Mouse (Mus musculus) CH12.LX (cell line): ENCODE data around the gene Aqr. TPM values are rescaled to one million over a fixed set of nuclear protein-coding genes. Genes with fewer than 3 reads are reported as not detected.

ENCODE experiments used
- DNase-seq: peaks from one replicate; pipeline ENCODE4 v3.0.0-alpha.2; 2013; ENCODE audit errors: extremely low read depth
- H3K27ac ChIP-seq: 2 replicates; pipeline ENCODE4 v1.5.1; 2012; ENCODE audit warnings: low read depth, mild to moderate bottlenecking, control low read depth, moderate library complexity; ENCODE audit not compliant: insufficient read depth
- H3K27me3 ChIP-seq: replicated peaks from 2 replicates; pipeline ENCODE3; 2012; ENCODE audit warnings: inconsistent platforms
- H3K36me3 ChIP-seq, 2 experiments: replicated peaks in 1 of 2; 2 replicates each; pipeline versions ENCODE3 to v1.6.1; 2012; ENCODE audit warnings: inconsistent platforms in 1 of 2, low read length in 1 of 2, mild to moderate bottlenecking in 1 of 2, mixed read lengths in 1 of 2, moderate library complexity in 1 of 2; ENCODE audit not compliant: control insufficient read depth in 1 of 2, insufficient read depth in 1 of 2
- H3K4me1 ChIP-seq, 2 experiments: 2 replicates each; pipeline ENCODE4 v1.6.1; 2012; ENCODE audit warnings: inconsistent platforms in 1 of 2, moderate library complexity in 1 of 2; ENCODE audit not compliant: insufficient read depth in 2 of 2, control insufficient read depth in 1 of 2
- H3K4me2 ChIP-seq: 2 replicates; pipeline ENCODE4 v1.6.1; 2012; ENCODE audit warnings: low read depth, mild to moderate bottlenecking, control low read depth; ENCODE audit not compliant: poor library complexity, insufficient read depth, severe bottlenecking
- H3K4me3 ChIP-seq, 3 experiments: fragments of 150-350 bp in 1 of 3; sonication (generic) in 1 of 3; replicated peaks in 1 of 3; 2 replicates each; pipeline versions ENCODE3 to v1.5.1; 2011 to 2012; ENCODE audit warnings: low read depth in 2 of 3, low read length in 2 of 3, mild to moderate bottlenecking in 2 of 3, moderate library complexity in 2 of 3, control low read depth in 1 of 3, improper control_type of control experiment in 1 of 3, inconsistent platforms in 1 of 3, mixed read lengths in 1 of 3; ENCODE audit not compliant: poor library complexity in 1 of 3
- H3K79me2 ChIP-seq: replicated peaks from 2 replicates; pipeline ENCODE4 v1.6.1; 2012; ENCODE audit warnings: mild to moderate bottlenecking, moderate library complexity; ENCODE audit not compliant: control insufficient read depth, poor library complexity, insufficient read depth, severe bottlenecking; ENCODE audit errors: extremely low read depth
- H3K9ac ChIP-seq: 2 replicates; pipeline ENCODE4 v1.6.1; 2012; ENCODE audit warnings: low read depth, mild to moderate bottlenecking, control low read depth, moderate library complexity; ENCODE audit not compliant: insufficient read depth
- H3K9me3 ChIP-seq: replicated peaks from 2 replicates; pipeline ENCODE3; 2012; ENCODE audit warnings: low read length, inconsistent platforms, mixed read lengths
- CHD1 ChIP-seq: IDR thresholded peaks from 2 replicates; pipeline ENCODE4 v1.6.1; 2012; ENCODE audit warnings: low read depth, low read length, improper control_type of control experiment, inconsistent platforms
- CTCF ChIP-seq, 2 experiments: IDR thresholded peaks in 1 of 2; conservative IDR thresholded peaks in 1 of 2; 2 replicates each; pipeline ENCODE4 v1.5.1; 2011 to 2012; ENCODE audit warnings: low read depth in 2 of 2, low read length in 2 of 2, improper control_type of control experiment in 1 of 2, inconsistent platforms in 1 of 2, mild to moderate bottlenecking in 1 of 2, moderate library complexity in 1 of 2
- E2F4 ChIP-seq: IDR thresholded peaks from 2 replicates; pipeline ENCODE4 v1.6.1; 2011; ENCODE audit warnings: low read depth, low read length, improper control_type of control experiment; ENCODE audit not compliant: insufficient replicate concordance
- EP300 ChIP-seq: IDR thresholded peaks from 2 replicates; pipeline ENCODE4 v1.6.1; 2011; ENCODE audit warnings: low read length, improper control_type of control experiment
- GABPA ChIP-seq: IDR thresholded peaks from 2 replicates; pipeline ENCODE4 v1.6.1; 2012; ENCODE audit warnings: low read depth, low read length, improper control_type of control experiment, inconsistent platforms; ENCODE audit not compliant: insufficient replicate concordance
- HCFC1 ChIP-seq: IDR thresholded peaks from 2 replicates; pipeline ENCODE4 v1.6.1; 2012; ENCODE audit warnings: low read depth, mild to moderate bottlenecking, inconsistent platforms, low read length, improper control_type of control experiment
- IRF4 ChIP-seq: IDR thresholded peaks from 2 replicates; pipeline ENCODE4 v1.6.1; 2014; ENCODE audit warnings: low read depth, mild to moderate bottlenecking, inconsistent platforms, low read length, improper control_type of control experiment
- JUN ChIP-seq: IDR thresholded peaks from 2 replicates; pipeline ENCODE4 v1.6.1; 2011; ENCODE audit warnings: low read depth, mild to moderate bottlenecking, low read length, improper control_type of control experiment, moderate library complexity; ENCODE audit not compliant: insufficient read depth
- JUND ChIP-seq: conservative IDR thresholded peaks from 2 replicates; pipeline ENCODE4 v1.6.1; 2011; ENCODE audit warnings: low read depth, low read length, improper control_type of control experiment
- KAT2A ChIP-seq: IDR thresholded peaks from 2 replicates; pipeline ENCODE4 v1.6.1; 2012; ENCODE audit warnings: low read length, improper control_type of control experiment, inconsistent platforms; ENCODE audit not compliant: insufficient replicate concordance
- MAFK ChIP-seq: IDR thresholded peaks from 2 replicates; pipeline ENCODE4 v1.6.1; 2011; ENCODE audit warnings: low read length, improper control_type of control experiment; ENCODE audit not compliant: insufficient replicate concordance
- MAX ChIP-seq: IDR thresholded peaks from 2 replicates; pipeline ENCODE4 v1.6.1; 2011; ENCODE audit warnings: low read length, improper control_type of control experiment
- MAZ ChIP-seq: IDR thresholded peaks from 2 replicates; pipeline ENCODE4 v1.6.1; 2012; ENCODE audit warnings: low read depth, mild to moderate bottlenecking, inconsistent platforms, low read length, improper control_type of control experiment, moderate library complexity
- MYC ChIP-seq: IDR thresholded peaks from 2 replicates; pipeline ENCODE4 v1.6.1; 2011; ENCODE audit warnings: low read depth, mild to moderate bottlenecking, improper control_type of control experiment, low read length
- NRF1 ChIP-seq: IDR thresholded peaks from 2 replicates; pipeline ENCODE4 v1.6.1; 2014; ENCODE audit warnings: low read depth, mild to moderate bottlenecking, inconsistent platforms, low read length, improper control_type of control experiment, moderate library complexity
- PAX5 ChIP-seq: IDR thresholded peaks from 2 replicates; pipeline ENCODE4 v1.6.1; 2012; ENCODE audit warnings: low read length, inconsistent platforms, mixed read lengths
- POLR2A ChIP-seq: IDR thresholded peaks from 2 replicates; pipeline ENCODE4 v1.6.1; 2011; ENCODE audit warnings: low read depth, mild to moderate bottlenecking, improper control_type of control experiment, low read length
- POLR2AphosphoS2 ChIP-seq: IDR thresholded peaks from 2 replicates; pipeline ENCODE4 v1.6.1; 2011; ENCODE audit warnings: low read depth, low read length, improper control_type of control experiment
- SMC3 ChIP-seq: IDR thresholded peaks from 2 replicates; pipeline ENCODE4 v1.6.1; 2011; ENCODE audit warnings: low read depth, low read length, improper control_type of control experiment
- USF2 ChIP-seq: conservative IDR thresholded peaks from 2 replicates; pipeline ENCODE4 v1.6.1; 2011; ENCODE audit warnings: low read depth, low read length, improper control_type of control experiment
- ZKSCAN1 ChIP-seq: IDR thresholded peaks from 2 replicates; pipeline ENCODE4 v1.6.1; 2012; ENCODE audit warnings: low read depth, inconsistent platforms, low read length, improper control_type of control experiment, borderline replicate concordance
- ZMIZ1 ChIP-seq: IDR thresholded peaks from 2 replicates; pipeline ENCODE4 v1.6.1; 2012; ENCODE audit warnings: low read depth, mild to moderate bottlenecking, inconsistent platforms, low read length, improper control_type of control experiment
- dilution Hi-C: fragments of 300-500 bp; cut with MboI; formaldehyde crosslinking; loops from 2 replicates; pipeline ENCODE4 v1.14.3; 2020; ENCODE audit warnings: low sequenced_read_pairs; ENCODE audit not compliant: extremely low pct_unique_long_range_greater_than_20kb, extremely low pct_ligation_motif_present
- in situ Hi-C: fragments of 300-500 bp; cut with MboI; formaldehyde crosslinking; loops from 3 replicates; pipeline ENCODE4 v1.14.3; 2019; ENCODE audit warnings: low sequenced_read_pairs, low pct_ligation_motif_present, low pct_unique_long_range_greater_than_20kb, mixed read lengths
- polyA plus RNA-seq: library from polyadenylated mRNA; unstranded; fragments of >175 nt; gene quantifications from 2 replicates; pipeline ENCODE4 v1.2.1, GENCODE M21; 2012; ENCODE audit warnings: low read depth; ENCODE audit not compliant: insufficient read length
- total RNA-seq, 2 experiments: library from RNA; depleted of rRNA; stranded (reverse); fragments of 300-350 nt in 1 of 2; fragments of >200 nt in 1 of 2; gene quantifications; 2 replicates each; pipeline ENCODE4 v1.2.3; 2012 to 2014

Gene Aqr
- total and polyA plus RNA-seq, 3 experiments: 37.1 to 64.1 (median 44.0) TPM

- peaks cover 59 to 90% of the 10 kb centered on the region in 2 experiments for H3K36me3 ChIP-seq
- in situ Hi-C loops: no loop called here
- H3K79me2 ChIP-seq: no peaks in the 10 kb centered on the region
- no peak overlapping the region for H3K4me2 ChIP-seq
- dilution Hi-C loops: no loop called here
- no peak for DNase-seq
- TF ChIP-seq E2F4: no peak
- no peak for TF ChIP-seq SMC3
- TF ChIP-seq MAX: no peak
- TF ChIP-seq ZMIZ1: no peak
- TF ChIP-seq KAT2A: no peak
- TF ChIP-seq MAFK: no peak
- no peak for TF ChIP-seq JUND
- TF ChIP-seq IRF4: no peak
- no peak for TF ChIP-seq USF2
- no peak for TF ChIP-seq CHD1
- H3K4me3 ChIP-seq: no peak overlapping the region
- no peaks in the 10 kb centered on the region for H3K27me3 ChIP-seq
- H3K27ac ChIP-seq: no peak overlapping the region
- H3K9ac ChIP-seq: no peak overlapping the region
- H3K9me3 ChIP-seq: no peaks in the 10 kb centered on the region
- H3K4me1 ChIP-seq: no peaks in the 10 kb centered on the region
These were observed 53.5 kb downstream of the Aqr start for GRCm38 (mm10) chr2:114133355-114133754.

DNA sequence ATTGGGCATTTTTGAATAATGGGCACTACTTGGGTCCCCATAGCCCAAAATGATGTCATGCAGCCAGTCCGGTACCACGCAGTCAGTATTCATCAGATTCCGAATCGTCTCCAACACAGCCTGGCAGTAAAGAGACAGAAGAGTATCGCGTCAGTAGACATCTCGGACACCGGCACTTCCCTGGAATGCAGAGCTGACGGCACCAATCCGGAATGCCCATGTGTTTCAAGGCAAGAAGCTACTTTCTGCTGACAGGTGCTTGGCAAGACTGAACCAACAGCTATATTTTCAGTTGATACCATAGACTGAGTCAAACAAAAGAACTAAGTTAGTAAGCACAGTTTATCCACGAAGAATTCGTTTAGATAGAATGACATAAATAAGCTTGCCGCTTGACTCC is 56.2 kb downstream of the Aqr start:
- Histone ChIP-seq H3K27me3 (no peaks in the 10 kb centered on the region), H3K9me3 (no peaks in the 10 kb centered on the region), H3K4me2 (no peak overlapping the region), H3K79me2 (no peaks in the 10 kb centered on the region), H3K27ac (no peak overlapping the region), H3K9ac (no peak overlapping the region), H3K36me3 (peaks cover 50 to 88% of the 10 kb centered on the region in 2 experiments), H3K4me3 (no peak overlapping the region), H3K4me1 (no peaks in the 10 kb centered on the region)
- in situ Hi-C loops (no loop called here), dilution Hi-C loops (no loop called here)
- DNase-seq: no peak
- TF ChIP-seq ZMIZ1 (no peak), HCFC1 (no peak), SMC3 (no peak), EP300 (no peak), MYC (no peak), IRF4 (no peak), POLR2AphosphoS2 (no peak), MAX (no peak), PAX5 (no peak), CTCF (conservative IDR thresholded peaks at IDR 0.05 in 1 of 2, IDR thresholded peaks at IDR 0.05 in 1 of 2; ENCODE audit: low read depth in 2 of 2, low read length in 2 of 2) (no peak), MAFK (no peak), POLR2A (no peak), NRF1 (no peak), MAZ (no peak), ZKSCAN1 (no peak), GABPA (no peak), JUN (no peak)
